Mouse (Mus musculus): ENCODE data around the gene Usp4. TPM values are rescaled to one million over a fixed set of nuclear protein-coding genes. Genes with fewer than 3 reads are reported as not detected.
"Not testable (repeated sequence)": the region's sequence is repeated elsewhere in the genome, so short reads cannot be mapped to it uniquely, and the experiment has no call there.

The Usp4 gene
- polyA plus RNA-seq, 1 experiment, result 89.4 TPM

DNA sequence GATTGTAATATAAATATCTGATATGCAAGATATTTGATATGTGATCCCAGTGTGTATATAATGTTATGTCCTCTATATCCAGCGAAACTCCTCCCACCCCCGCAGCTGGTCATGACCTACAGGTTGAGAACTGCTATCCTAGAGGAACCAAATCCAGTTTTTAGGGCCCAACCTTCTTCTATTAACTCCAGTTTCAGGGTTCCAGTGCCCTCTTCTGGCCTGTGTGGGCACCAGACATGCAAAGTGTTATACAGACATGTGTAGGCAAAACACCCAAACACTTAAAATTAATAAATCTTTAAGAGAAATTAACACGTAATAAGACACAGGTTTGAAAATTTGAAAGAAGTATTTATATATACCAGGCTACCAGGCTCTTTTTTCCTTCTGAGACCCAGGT lies 30.1 kb upstream of the Usp4 start:
- Histone ChIP-seq H3K36me3 (ENCODE audit: control insufficient read depth, insufficient read depth) (peaks cover 23% of the 10 kb centered on the region), H3K4me2 (ENCODE audit: low read depth) (no peak overlapping the region), H3ac (ENCODE audit: control insufficient read depth, insufficient read length) (no peak overlapping the region), H3K79me2 (ENCODE audit: control insufficient read depth, insufficient read depth) (peaks cover 100% of the 10 kb centered on the region), H3K27me3 (ENCODE audit: control insufficient read depth, insufficient read depth, insufficient read length) (no peaks in the 10 kb centered on the region), H3K4me3 (no peak overlapping the region)
- TF ChIP-seq MAX (IDR thresholded peaks at IDR 0.05; ENCODE audit: low read depth) (no peak), TCF3 (IDR thresholded peaks at IDR 0.05; ENCODE audit: insufficient read length, low read depth) (no peak), MYOG (IDR thresholded peaks at IDR 0.05; ENCODE audit: control insufficient read depth in 1 of 3, insufficient read depth in 1 of 3, insufficient read length in 2 of 3, low read depth in 2 of 3) (no peak), POLR2A (IDR thresholded peaks at IDR 0.05; ENCODE audit: insufficient read length, low read depth) (no peak), MYOD1 (IDR thresholded peaks at IDR 0.05; ENCODE audit: control insufficient read depth in 1 of 3, insufficient read length in 2 of 3, low read depth in 2 of 3) (no peak), TCF12 (IDR thresholded peaks at IDR 0.05; ENCODE audit: insufficient read depth, poor library complexity, severe bottlenecking) (no peak), E2F4 (IDR thresholded peaks at IDR 0.05; ENCODE audit: insufficient read depth) (no peak), REST (IDR thresholded peaks at IDR 0.05; ENCODE audit: insufficient read depth, insufficient read length) (no peak), CEBPB (IDR thresholded peaks at IDR 0.05; ENCODE audit: insufficient read depth, poor library complexity, severe bottlenecking) (no peak), USF1 (IDR thresholded peaks at IDR 0.05; ENCODE audit: low read depth) (no peak), POLR2AphosphoS2 (IDR thresholded peaks at IDR 0.05; ENCODE audit: insufficient read length, low read depth) (no peak), SRF (IDR thresholded peaks at IDR 0.05; ENCODE audit: control insufficient read depth, insufficient read length, low read depth) (no peak)

DNA sequence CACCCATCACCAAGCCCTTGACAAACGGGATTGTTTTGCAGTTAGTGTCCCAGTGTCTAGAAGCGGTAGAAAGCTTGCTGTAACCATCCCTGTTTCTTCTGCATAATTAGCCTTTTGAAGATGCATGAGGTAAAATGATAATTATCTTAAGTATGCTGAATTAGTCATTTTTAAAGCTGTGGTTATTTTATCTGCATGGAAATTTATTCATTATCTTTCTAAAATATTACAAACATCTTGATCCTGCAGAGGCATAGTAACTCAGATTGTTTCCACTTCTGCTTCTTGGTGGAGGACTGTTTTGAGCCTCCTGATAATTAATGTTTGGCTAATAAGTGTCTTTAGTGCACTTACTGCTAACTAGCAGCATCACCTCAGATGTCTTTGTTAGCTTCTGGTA lies 29.2 kb upstream of the Usp4 start:
- H3K36me3 ChIP-seq (ENCODE audit: control insufficient read depth, insufficient read depth), result peaks cover 23% of the 10 kb centered on the region
- no peak for TF ChIP-seq TCF3 (IDR thresholded peaks at IDR 0.05; ENCODE audit: insufficient read length, low read depth)
- TF ChIP-seq POLR2AphosphoS2 (IDR thresholded peaks at IDR 0.05; ENCODE audit: insufficient read length, low read depth), result no peak
- TF ChIP-seq SRF (IDR thresholded peaks at IDR 0.05; ENCODE audit: control insufficient read depth, insufficient read length, low read depth), result no peak
- no peak for TF ChIP-seq MYOG (IDR thresholded peaks at IDR 0.05; ENCODE audit: control insufficient read depth in 1 of 3, insufficient read depth in 1 of 3, insufficient read length in 2 of 3, low read depth in 2 of 3)
- TF ChIP-seq MAX (IDR thresholded peaks at IDR 0.05; ENCODE audit: low read depth), result no peak
- TF ChIP-seq TCF12 (IDR thresholded peaks at IDR 0.05; ENCODE audit: insufficient read depth, poor library complexity, severe bottlenecking), result no peak
- no peak for TF ChIP-seq USF1 (IDR thresholded peaks at IDR 0.05; ENCODE audit: low read depth)
- TF ChIP-seq E2F4 (IDR thresholded peaks at IDR 0.05; ENCODE audit: insufficient read depth), result no peak
- no peak for TF ChIP-seq POLR2A (IDR thresholded peaks at IDR 0.05; ENCODE audit: insufficient read length, low read depth)
- TF ChIP-seq REST (IDR thresholded peaks at IDR 0.05; ENCODE audit: insufficient read depth, insufficient read length), result no peak
- no peak overlapping the region for H3ac ChIP-seq (ENCODE audit: control insufficient read depth, insufficient read length)
- H3K27me3 ChIP-seq (ENCODE audit: control insufficient read depth, insufficient read depth, insufficient read length), result no peaks in the 10 kb centered on the region
- H3K4me2 ChIP-seq (ENCODE audit: low read depth), result no peak overlapping the region
- H3K4me3 ChIP-seq, result no peak overlapping the region
- H3K79me2 ChIP-seq (ENCODE audit: control insufficient read depth, insufficient read depth), result peaks cover 100% of the 10 kb centered on the region

DNA sequence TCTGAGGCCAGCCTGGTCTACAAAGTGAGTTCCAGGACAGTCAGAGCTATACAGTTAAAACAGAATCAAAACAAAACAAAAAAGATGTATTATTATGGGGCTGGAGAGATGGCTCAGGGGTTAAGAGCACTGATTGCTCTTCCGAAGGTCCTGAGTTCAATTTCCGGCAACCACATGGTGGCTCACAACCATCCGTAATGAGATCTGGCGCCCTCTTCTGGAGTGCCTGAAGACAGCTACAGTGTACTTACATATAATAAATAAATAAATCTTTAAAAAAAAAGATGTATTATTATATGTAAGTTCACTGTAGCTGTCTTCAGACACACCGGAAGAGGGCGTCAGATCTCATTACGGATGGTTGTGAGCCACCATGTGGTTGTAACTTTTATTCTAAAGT lies 25.6 kb upstream of the Usp4 start:
- not testable (repeated sequence) for H3K4me2 ChIP-seq (ENCODE audit: low read depth); H3ac ChIP-seq (ENCODE audit: control insufficient read depth, insufficient read length); H3K4me3 ChIP-seq; H3K27me3 ChIP-seq (ENCODE audit: control insufficient read depth, insufficient read depth, insufficient read length)
- Histone ChIP-seq H3K79me2 (ENCODE audit: control insufficient read depth, insufficient read depth) (peaks cover 100% of the 10 kb centered on the region), H3K36me3 (ENCODE audit: control insufficient read depth, insufficient read depth) (peaks cover 15% of the 10 kb centered on the region)

DNA sequence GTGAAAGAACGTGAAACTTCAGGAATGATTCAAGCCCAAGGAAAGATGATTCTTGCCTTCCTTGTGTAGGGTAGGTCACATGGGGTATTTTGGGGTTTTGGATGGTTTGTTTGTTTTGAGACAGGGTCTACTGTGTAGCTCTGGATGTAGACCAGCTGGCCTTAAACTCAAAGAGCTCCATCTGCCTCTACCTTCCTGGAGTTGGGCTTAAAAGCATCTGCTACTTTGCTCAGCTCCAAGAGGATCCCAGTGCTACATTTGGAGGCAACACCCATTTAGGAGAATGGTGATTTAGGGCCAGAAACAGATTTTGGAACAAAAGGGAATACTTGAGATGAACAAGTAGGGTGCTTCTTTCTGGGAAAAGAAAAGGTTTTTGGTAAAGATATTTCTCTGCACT lies 22.9 kb upstream of the Usp4 start:
- TF ChIP-seq REST (IDR thresholded peaks at IDR 0.05; ENCODE audit: insufficient read depth, insufficient read length), result no peak
- no peak for TF ChIP-seq TCF3 (IDR thresholded peaks at IDR 0.05; ENCODE audit: insufficient read length, low read depth)
- TF ChIP-seq MYOD1 (IDR thresholded peaks at IDR 0.05; ENCODE audit: control insufficient read depth in 1 of 3, insufficient read length in 2 of 3, low read depth in 2 of 3), result no peak
- TF ChIP-seq CEBPB (IDR thresholded peaks at IDR 0.05; ENCODE audit: insufficient read depth, poor library complexity, severe bottlenecking), result no peak
- no peak for TF ChIP-seq POLR2A (IDR thresholded peaks at IDR 0.05; ENCODE audit: insufficient read length, low read depth)
- no peak for TF ChIP-seq TCF12 (IDR thresholded peaks at IDR 0.05; ENCODE audit: insufficient read depth, poor library complexity, severe bottlenecking)
- no peak for TF ChIP-seq MAX (IDR thresholded peaks at IDR 0.05; ENCODE audit: low read depth)
- TF ChIP-seq POLR2AphosphoS2 (IDR thresholded peaks at IDR 0.05; ENCODE audit: insufficient read length, low read depth), result no peak
- no peak for TF ChIP-seq MYOG (IDR thresholded peaks at IDR 0.05; ENCODE audit: control insufficient read depth in 1 of 3, insufficient read depth in 1 of 3, insufficient read length in 2 of 3, low read depth in 2 of 3)
- no peak for TF ChIP-seq E2F4 (IDR thresholded peaks at IDR 0.05; ENCODE audit: insufficient read depth)
- no peak for TF ChIP-seq SRF (IDR thresholded peaks at IDR 0.05; ENCODE audit: control insufficient read depth, insufficient read length, low read depth)
- no peak for TF ChIP-seq USF1 (IDR thresholded peaks at IDR 0.05; ENCODE audit: low read depth)
- H3K27me3 ChIP-seq (ENCODE audit: control insufficient read depth, insufficient read depth, insufficient read length), result no peaks in the 10 kb centered on the region
- no peak overlapping the region for H3K4me3 ChIP-seq
- no peak overlapping the region for H3ac ChIP-seq (ENCODE audit: control insufficient read depth, insufficient read length)
- peaks cover 27% of the 10 kb centered on the region for H3K36me3 ChIP-seq (ENCODE audit: control insufficient read depth, insufficient read depth)
- H3K4me2 ChIP-seq (ENCODE audit: low read depth), result no peak overlapping the region
- peaks cover 93% of the 10 kb centered on the region for H3K79me2 ChIP-seq (ENCODE audit: control insufficient read depth, insufficient read depth)

DNA sequence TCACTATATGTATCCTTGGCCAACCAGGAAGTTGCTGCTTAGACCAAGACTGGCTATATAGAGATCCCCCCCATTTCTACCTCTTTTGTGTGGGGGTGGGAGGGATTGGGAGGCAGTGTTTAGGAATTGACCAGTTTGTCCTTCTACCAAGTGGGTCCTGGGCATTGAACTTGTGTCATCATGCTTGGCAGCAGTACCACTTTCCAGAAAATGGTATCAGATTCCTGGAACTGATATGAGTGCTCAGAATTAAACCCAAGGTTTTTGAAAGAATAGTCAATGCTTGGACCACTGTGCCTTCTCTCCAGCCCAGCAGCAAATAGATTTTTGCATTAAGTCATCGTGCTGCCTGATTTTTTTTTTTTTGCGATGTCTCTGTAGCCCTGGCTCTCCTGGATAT lies 21.8 kb upstream of the Usp4 start:
- Histone ChIP-seq H3K4me2 (ENCODE audit: low read depth) (no peak overlapping the region), H3K79me2 (ENCODE audit: control insufficient read depth, insufficient read depth) (peaks cover 82% of the 10 kb centered on the region), H3K27me3 (ENCODE audit: control insufficient read depth, insufficient read depth, insufficient read length) (no peaks in the 10 kb centered on the region), H3ac (ENCODE audit: control insufficient read depth, insufficient read length) (no peak overlapping the region), H3K4me3 (no peak overlapping the region), H3K36me3 (ENCODE audit: control insufficient read depth, insufficient read depth) (peaks cover 27% of the 10 kb centered on the region)
- no peak for TF ChIP-seq REST (IDR thresholded peaks at IDR 0.05; ENCODE audit: insufficient read depth, insufficient read length)
- no peak for TF ChIP-seq POLR2AphosphoS2 (IDR thresholded peaks at IDR 0.05; ENCODE audit: insufficient read length, low read depth)
- no peak for TF ChIP-seq TCF12 (IDR thresholded peaks at IDR 0.05; ENCODE audit: insufficient read depth, poor library complexity, severe bottlenecking)
- TF ChIP-seq MAX (IDR thresholded peaks at IDR 0.05; ENCODE audit: low read depth), result no peak
- no peak for TF ChIP-seq TCF3 (IDR thresholded peaks at IDR 0.05; ENCODE audit: insufficient read length, low read depth)
- TF ChIP-seq MYOD1 (IDR thresholded peaks at IDR 0.05; ENCODE audit: control insufficient read depth in 1 of 3, insufficient read length in 2 of 3, low read depth in 2 of 3), result no peak
- TF ChIP-seq SRF (IDR thresholded peaks at IDR 0.05; ENCODE audit: control insufficient read depth, insufficient read length, low read depth), result no peak
- TF ChIP-seq CEBPB (IDR thresholded peaks at IDR 0.05; ENCODE audit: insufficient read depth, poor library complexity, severe bottlenecking), result no peak
- no peak for TF ChIP-seq E2F4 (IDR thresholded peaks at IDR 0.05; ENCODE audit: insufficient read depth)
- no peak for TF ChIP-seq MYOG (IDR thresholded peaks at IDR 0.05; ENCODE audit: control insufficient read depth in 1 of 3, insufficient read depth in 1 of 3, insufficient read length in 2 of 3, low read depth in 2 of 3)
- no peak for TF ChIP-seq POLR2A (IDR thresholded peaks at IDR 0.05; ENCODE audit: insufficient read length, low read depth)
- TF ChIP-seq USF1 (IDR thresholded peaks at IDR 0.05; ENCODE audit: low read depth), result no peak

Measured in myocyte (in vitro differentiated cells).